Mouse (Mus musculus) adrenal gland, postnatal 14 days (tissue): ENCODE measurements around the gene Tekt5. TPM values are rescaled to one million over a fixed set of nuclear protein-coding genes. Genes with fewer than 3 reads are reported as not detected.

Experiments used
- DNase-seq: peaks from one replicate; pipeline ENCODE4 v3.0.0; 2021; ENCODE audit warnings: mixed read lengths
- total RNA-seq: library from RNA; stranded (reverse); gene quantifications from 2 replicates; pipeline ENCODE4 v1.2.3, GENCODE M21; 2021

Gene Tekt5
- total RNA-seq, 1 experiment from 2014 or later: not detected

- DNase-seq: no peak
Observed at GRCm38 (mm10) chr16:10379531-10379930, 15.8 kb downstream of the Tekt5 start.

GRCm38 (mm10) chr16:10377286-10377685, 18.0 kb downstream of the Tekt5 start:
- DNase-seq: no peak

GRCm38 (mm10) chr16:10374254-10375011, 20.9 kb downstream of the Tekt5 start:
- peak; percentile 82 for DNase-seq

- DNase-seq: no peak
Observed at GRCm38 (mm10) chr16:10372372-10372771, 22.9 kb downstream of the Tekt5 start.

GRCm38 (mm10) chr16:10369996-10370395, 25.3 kb downstream of the Tekt5 start:
- no peak for DNase-seq

- peak; percentile 58 for DNase-seq
Observed at GRCm38 (mm10) chr16:10369468-10369934, 25.8 kb downstream of the Tekt5 start.

- peak; percentile 70 for DNase-seq
Observed at GRCm38 (mm10) chr16:10366240-10367217, 28.8 kb downstream of the Tekt5 start.

- no peak for DNase-seq
Observed at GRCm38 (mm10) chr16:10365796-10366195, 29.5 kb downstream of the Tekt5 start.

GRCm38 (mm10) chr16:10363061-10363460, 32.2 kb downstream of the Tekt5 start:
- no peak for DNase-seq

GRCm38 (mm10) chr16:10359241-10359640, 36.0 kb downstream of the Tekt5 start:
- DNase-seq: no peak

- peak; percentile 52 for DNase-seq
Observed at GRCm38 (mm10) chr16:10358010-10358934, 37.0 kb downstream of the Tekt5 start.

GRCm38 (mm10) chr16:10355004-10355403, 40.3 kb downstream of the Tekt5 start:
- peak; percentile 75 for DNase-seq

- DNase-seq: no peak
Observed at GRCm38 (mm10) chr16:10351050-10351636, 44.1 kb downstream of the Tekt5 start.

- peak; percentile 59 for DNase-seq
Observed at GRCm38 (mm10) chr16:10349876-10350275, 45.4 kb downstream of the Tekt5 start.

GRCm38 (mm10) chr16:10349436-10349835, 45.9 kb downstream of the Tekt5 start:
- DNase-seq: peak; percentile 39

GRCm38 (mm10) chr16:10347551-10347950, 47.7 kb downstream of the Tekt5 start:
- DNase-seq: peak; percentile 52

GRCm38 (mm10) chr16:10341110-10341509, 54.2 kb downstream of the Tekt5 start:
- no peak for DNase-seq

GRCm38 (mm10) chr16:10339930-10340329, 55.4 kb downstream of the Tekt5 start:
- DNase-seq: no peak

GRCm38 (mm10) chr16:10338601-10339000, 56.7 kb downstream of the Tekt5 start:
- no peak for DNase-seq

- no peak for DNase-seq
Observed at GRCm38 (mm10) chr16:10337422-10338197, 57.7 kb downstream of the Tekt5 start.
